Mouse (Mus musculus): ENCODE data around the gene Palb2.

GRCm38 (mm10) chr7:122108206-122108605, 24.6 kb downstream of the Palb2 start:
- TF ChIP-seq CTCF (IDR thresholded peaks at IDR 0.05; ENCODE audit: low read depth) (no peak), EP300 (IDR thresholded peaks at IDR 0.05; ENCODE audit: low read depth) (no peak)
